Mouse (Mus musculus): Measurements from ENCODE around the gene Tmem151b.

GRCm38 (mm10) chr17:45566031-45566359, 16.5 kb upstream of the Tmem151b start:
- no peak for TF ChIP-seq CTCF (IDR thresholded peaks at IDR 0.05; ENCODE audit: insufficient read depth, low read depth, low read length)
- TF ChIP-seq POLR2A (IDR thresholded peaks at IDR 0.05; ENCODE audit: insufficient read depth, low read depth, low read length) = no peak
